Mouse (Mus musculus) megakaryocyte-erythroid progenitor cell, adult 5 weeks (primary cell): ENCODE measurements around the gene Txlnb. TPM values are rescaled to one million over a fixed set of nuclear protein-coding genes. Genes with fewer than 3 reads are reported as not detected.

Source experiments
- polyA plus RNA-seq: library from polyadenylated mRNA; stranded (reverse); fragments of >175 nt; gene quantifications from 2 replicates; pipeline ENCODE4 v1.2.3, GENCODE M21; 2012

Txlnb gene
- 0.18 and 0.28 TPM in 2 replicates for polyA plus RNA-seq

GRCm38 (mm10) chr10:17795767-17796631, at the start of gene Txlnb:
TSS of gene Txlnb (plus strand) at chr10:17796226.

Other genes with a start within 250 kb of the Txlnb start
- 367 and 392 TPM in 2 replicates for gene Cited2, start 73.0 kb upstream of the Txlnb start, polyA plus RNA-seq
- 8.9 and 11.3 TPM in 2 replicates for gene Heca, start 151.8 kb downstream of the Txlnb start, polyA plus RNA-seq
- gene Abracl, start 227.1 kb downstream of the Txlnb start, polyA plus RNA-seq, result 88.5 and 92.8 TPM in 2 replicates